Mouse (Mus musculus): ENCODE results near the gene Prp2.
"Not testable (repeated sequence)": the region's sequence is repeated elsewhere in the genome, so short reads cannot be mapped to it uniquely, and the experiment has no call there.

Prp2 gene

DNA sequence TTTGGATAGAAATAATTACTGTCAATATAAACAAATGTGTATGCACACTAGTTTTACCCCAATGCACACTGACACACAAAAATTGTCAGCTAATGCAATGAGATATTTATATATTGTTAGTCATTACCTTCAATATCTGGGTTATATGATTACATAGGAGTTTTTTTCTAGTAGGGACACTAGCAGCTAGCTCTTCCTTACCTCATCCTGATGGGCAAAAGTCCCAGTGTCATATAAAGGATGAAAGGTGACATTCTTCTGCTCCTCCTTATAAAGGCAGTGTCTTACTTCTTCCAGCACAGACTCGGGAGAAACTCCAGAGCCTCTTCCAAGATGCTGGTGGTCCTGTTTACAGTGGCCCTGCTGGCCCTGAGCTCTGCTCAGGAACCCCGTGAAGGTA is at the start of gene Prp2:
Prp2 (plus strand) TSS at position 301 of the 400 bp plus-strand sequence.
- not testable (repeated sequence) for DNase-seq (ENCODE audit: low spot score)

DNA sequence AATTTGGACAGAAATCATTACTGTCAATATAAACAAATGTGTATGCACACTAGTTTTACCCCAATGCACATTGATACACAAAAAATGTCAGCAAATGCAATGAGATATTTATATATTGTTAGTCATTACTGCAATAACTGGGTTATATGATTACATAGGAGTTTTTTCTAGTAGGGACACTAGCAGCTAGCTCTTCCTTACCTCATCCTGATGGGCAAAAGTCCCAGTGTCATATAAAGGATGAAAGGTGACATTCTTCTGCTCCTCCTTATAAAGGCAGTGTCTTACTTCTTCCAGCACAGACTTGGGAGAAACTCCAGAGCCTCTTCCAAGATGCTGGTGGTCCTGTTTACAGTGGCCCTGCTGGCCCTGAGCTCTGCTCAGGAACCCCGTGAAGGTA is 26.2 kb upstream of the Prp2 start, which contains the start of gene Prh1:
Prh1 (plus strand) TSS at position 301 of the 400 bp plus-strand sequence.
- not testable (repeated sequence) for DNase-seq (ENCODE audit: low spot score)

DNA sequence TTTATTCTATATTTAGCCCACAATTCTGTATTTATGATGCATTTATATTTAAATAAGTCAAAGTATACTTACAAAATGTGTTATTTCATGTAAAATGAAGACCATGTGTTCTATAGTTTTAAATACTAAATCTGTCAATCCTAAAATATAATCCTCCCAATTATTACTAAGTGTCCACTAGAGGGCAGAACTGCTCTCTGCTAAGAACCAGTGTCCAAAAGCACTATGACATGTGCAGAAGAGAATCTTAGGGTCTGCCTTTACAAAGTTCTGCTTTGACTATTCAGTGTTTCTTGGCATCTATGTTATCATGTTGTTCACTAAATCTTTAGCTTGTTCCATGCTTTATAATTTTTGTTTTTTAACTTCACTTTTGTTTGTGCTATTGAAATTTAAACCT is 53.7 kb downstream of the Prp2 start:
- DNase-seq (ENCODE audit: low spot score), result no peak
